Mouse (Mus musculus) MEL (cell line): Measurements from ENCODE around the gene Ppfia3. TPM values are rescaled to one million over a fixed set of nuclear protein-coding genes. Genes with fewer than 3 reads are reported as not detected.

Experiments used
- DNase-seq: peaks from one replicate; pipeline ENCODE4 v3.0.0; 2011; ENCODE audit warnings: low read depth, low spot score
- H3K27ac ChIP-seq: 2 replicates; pipeline ENCODE4 v1.5.1; 2012; ENCODE audit warnings: low read depth, mild to moderate bottlenecking, control low read depth, low read length, moderate library complexity; ENCODE audit not compliant: control insufficient read depth
- H3K27me3 ChIP-seq, 2 experiments: fragments of 150-350 bp in 1 of 2; sonication (generic) in 1 of 2; 2 replicates each; pipeline ENCODE4 v1.6.1; 2012; ENCODE audit warnings: low read length in 2 of 2, mild to moderate bottlenecking in 2 of 2, improper control_type of control experiment in 1 of 2, moderate library complexity in 1 of 2; ENCODE audit not compliant: insufficient read depth in 2 of 2, control insufficient read depth in 1 of 2
- H3K36me3 ChIP-seq, 2 experiments: 2 replicates each; pipeline ENCODE4 v1.6.1; 2012 to 2014; ENCODE audit warnings: low read length in 2 of 2, improper control_type of control experiment in 1 of 2, inconsistent platforms in 1 of 2, mild to moderate bottlenecking in 1 of 2; ENCODE audit not compliant: insufficient read depth in 2 of 2, control insufficient read depth in 1 of 2
- H3K4me1 ChIP-seq, 2 experiments: fragments of 150-350 bp in 1 of 2; sonication (generic) in 1 of 2; 2 replicates each; pipeline ENCODE4 v1.6.1; 2012; ENCODE audit warnings: low read length in 2 of 2, improper control_type of control experiment in 1 of 2, mild to moderate bottlenecking in 1 of 2; ENCODE audit not compliant: insufficient read depth in 2 of 2, control insufficient read depth in 1 of 2
- H3K4me3 ChIP-seq, 2 experiments: fragments of 150-350 bp in 1 of 2; sonication (generic) in 1 of 2; 2 replicates each; pipeline ENCODE4 v1.5.1; 2012; ENCODE audit warnings: low read depth in 2 of 2, low read length in 2 of 2, mild to moderate bottlenecking in 2 of 2, moderate library complexity in 2 of 2, control low read depth in 1 of 2, improper control_type of control experiment in 1 of 2; ENCODE audit not compliant: control insufficient read depth in 1 of 2, insufficient read depth in 1 of 2
- H3K79me2 ChIP-seq: 2 replicates; pipeline ENCODE4 v1.6.1; 2012; ENCODE audit warnings: mild to moderate bottlenecking, low read length, moderate library complexity; ENCODE audit not compliant: control insufficient read depth, poor library complexity, insufficient read depth
- H3K9ac ChIP-seq: 2 replicates; pipeline ENCODE4 v1.6.1; 2012; ENCODE audit warnings: low read depth, mild to moderate bottlenecking, control low read depth, low read length, moderate library complexity; ENCODE audit not compliant: control insufficient read depth, poor library complexity, severe bottlenecking
- H3K9me3 ChIP-seq: fragments of 150-350 bp; sonication (generic); replicated peaks from 2 replicates; pipeline ENCODE4 v1.6.1; 2012; ENCODE audit warnings: mild to moderate bottlenecking, low read length, improper control_type of control experiment, moderate library complexity; ENCODE audit not compliant: insufficient read depth
- BHLHE40 ChIP-seq: IDR thresholded peaks from 2 replicates; pipeline ENCODE4 v1.6.1; 2012; ENCODE audit warnings: low read depth, mild to moderate bottlenecking, inconsistent platforms, low read length, improper control_type of control experiment, borderline replicate concordance
- CHD1 ChIP-seq: IDR thresholded peaks from 2 replicates; pipeline ENCODE4 v1.6.1; 2012; ENCODE audit warnings: low read depth, mild to moderate bottlenecking, inconsistent platforms, low read length, improper control_type of control experiment
- CTCF ChIP-seq, 3 experiments: IDR thresholded peaks in 2 of 3; conservative IDR thresholded peaks in 1 of 3; 2 replicates each; pipeline ENCODE4 v1.5.1; 2011 to 2012; ENCODE audit warnings: low read length in 3 of 3, low read depth in 2 of 3, mild to moderate bottlenecking in 2 of 3, improper control_type of control experiment in 1 of 3, inconsistent platforms in 1 of 3, mixed read lengths in 1 of 3, moderate library complexity in 1 of 3; ENCODE audit not compliant: control insufficient read depth in 1 of 3, insufficient read depth in 1 of 3, poor library complexity in 1 of 3, severe bottlenecking in 1 of 3
- E2F4 ChIP-seq: IDR thresholded peaks from 2 replicates; pipeline ENCODE4 v1.6.1; 2011; ENCODE audit warnings: low read depth, low read length, improper control_type of control experiment, borderline replicate concordance
- ELF1 ChIP-seq: IDR thresholded peaks from 2 replicates; pipeline ENCODE4 v1.6.1; 2014; ENCODE audit warnings: low read depth, mild to moderate bottlenecking, inconsistent platforms, low read length, improper control_type of control experiment, moderate library complexity
- EP300 ChIP-seq, 2 experiments: IDR thresholded peaks; 2 replicates each; pipeline ENCODE4 v1.6.1; 2011; ENCODE audit warnings: improper control_type of control experiment in 2 of 2, low read length in 2 of 2, low read depth in 1 of 2, mild to moderate bottlenecking in 1 of 2
- ETS1 ChIP-seq: IDR thresholded peaks from 2 replicates; pipeline ENCODE4 v1.6.1; 2012; ENCODE audit warnings: low read depth, mild to moderate bottlenecking, inconsistent platforms, low read length, improper control_type of control experiment, moderate library complexity
- GABPA ChIP-seq: IDR thresholded peaks from 2 replicates; pipeline ENCODE4 v1.6.1; 2012; ENCODE audit warnings: low read depth, mild to moderate bottlenecking, inconsistent platforms, low read length, improper control_type of control experiment, moderate library complexity
- JUND ChIP-seq: IDR thresholded peaks from 2 replicates; pipeline ENCODE4 v1.6.1; 2011; ENCODE audit warnings: low read depth, mild to moderate bottlenecking, improper control_type of control experiment, low read length
- KAT2A ChIP-seq: conservative IDR thresholded peaks from 2 replicates; pipeline ENCODE4 v1.6.1; 2012; ENCODE audit warnings: low read depth, low read length, improper control_type of control experiment, inconsistent platforms
- MAFK ChIP-seq: IDR thresholded peaks from 2 replicates; pipeline ENCODE4 v1.6.1; 2011; ENCODE audit warnings: low read depth, mild to moderate bottlenecking, low read length, improper control_type of control experiment, borderline replicate concordance
- MAZ ChIP-seq: IDR thresholded peaks from 2 replicates; pipeline ENCODE4 v1.6.1; 2012; ENCODE audit warnings: low read depth, mild to moderate bottlenecking, inconsistent platforms, low read length, improper control_type of control experiment
- MXI1 ChIP-seq: IDR thresholded peaks from 2 replicates; pipeline ENCODE4 v1.6.1; 2011; ENCODE audit warnings: mild to moderate bottlenecking, low read depth, low read length, improper control_type of control experiment
- NELFE ChIP-seq: IDR thresholded peaks from 2 replicates; pipeline ENCODE4 v1.6.1; 2011; ENCODE audit warnings: low read depth, low read length, improper control_type of control experiment
- NRF1 ChIP-seq: IDR thresholded peaks from 2 replicates; pipeline ENCODE4 v1.6.1; 2014; ENCODE audit warnings: low read depth, mild to moderate bottlenecking, inconsistent platforms, low read length, improper control_type of control experiment, moderate library complexity; ENCODE audit not compliant: poor library complexity, insufficient read depth, severe bottlenecking
- POLR2A ChIP-seq, 2 experiments: IDR thresholded peaks; 2 replicates each; pipeline ENCODE4 v1.6.1; 2011 to 2012; ENCODE audit warnings: low read length in 2 of 2, mild to moderate bottlenecking in 2 of 2, control low read depth in 1 of 2, improper control_type of control experiment in 1 of 2, low read depth in 1 of 2, moderate library complexity in 1 of 2; ENCODE audit not compliant: control insufficient read depth in 1 of 2, insufficient read depth in 1 of 2, poor library complexity in 1 of 2
- RAD21 ChIP-seq: IDR thresholded peaks from 2 replicates; pipeline ENCODE4 v1.6.1; 2011; ENCODE audit warnings: mild to moderate bottlenecking, low read depth, low read length, improper control_type of control experiment
- SMC3 ChIP-seq: IDR thresholded peaks from 2 replicates; pipeline ENCODE4 v1.6.1; 2011; ENCODE audit warnings: low read depth, low read length, improper control_type of control experiment
- TBP ChIP-seq: IDR thresholded peaks from 2 replicates; pipeline ENCODE4 v1.8.0; 2011; ENCODE audit warnings: low read depth, low read length, improper control_type of control experiment
- TCF12 ChIP-seq: IDR thresholded peaks from 2 replicates; pipeline ENCODE4 v1.6.1; 2014; ENCODE audit warnings: low read depth, mild to moderate bottlenecking, inconsistent platforms, low read length, improper control_type of control experiment, moderate library complexity
- UBTF ChIP-seq: IDR thresholded peaks from 2 replicates; pipeline ENCODE4 v1.6.1; 2012; ENCODE audit warnings: low read depth, mild to moderate bottlenecking, inconsistent platforms, low read length, improper control_type of control experiment, moderate library complexity, borderline replicate concordance; ENCODE audit not compliant: insufficient read depth
- USF1 ChIP-seq: IDR thresholded peaks from 2 replicates; pipeline ENCODE4 v1.6.1; 2014; ENCODE audit warnings: low read depth, mild to moderate bottlenecking, inconsistent platforms, low read length, improper control_type of control experiment, moderate library complexity
- USF2 ChIP-seq, 2 experiments: IDR thresholded peaks; 2 replicates each; pipeline ENCODE4 v1.6.1; 2011 to 2012; ENCODE audit warnings: improper control_type of control experiment in 2 of 2, low read length in 2 of 2, borderline replicate concordance in 1 of 2, inconsistent platforms in 1 of 2, low read depth in 1 of 2, mild to moderate bottlenecking in 1 of 2; ENCODE audit not compliant: insufficient read depth in 1 of 2
- ZC3H11A ChIP-seq: IDR thresholded peaks from 2 replicates; pipeline ENCODE4 v1.6.1; 2012; ENCODE audit warnings: low read depth, mild to moderate bottlenecking, inconsistent platforms, low read length, improper control_type of control experiment
- ZNF384 ChIP-seq: IDR thresholded peaks from 2 replicates; pipeline ENCODE4 v1.6.1; 2012; ENCODE audit warnings: low read depth, mild to moderate bottlenecking, inconsistent platforms, low read length, improper control_type of control experiment
- polyA plus RNA-seq, 2 experiments: library from polyadenylated mRNA; stranded (reverse) in 1 of 2; unstranded in 1 of 2; fragments of >175 nt in 1 of 2; fragments of >200 nt in 1 of 2; gene quantifications; 2 replicates each; pipeline versions ENCODE4 v1.2.1 to v1.2.4; 2012; ENCODE audit warnings: low replicate concordance in 2 of 2, low read depth in 1 of 2; ENCODE audit not compliant: insufficient read length in 2 of 2, insufficient read depth in 1 of 2, missing spikeins in 1 of 2
- total RNA-seq: library from RNA; depleted of rRNA; stranded (reverse); fragments of 300-350 nt; gene quantifications from 2 replicates; pipeline ENCODE4 v1.2.3, GENCODE M21; 2012

Gene Ppfia3
- total and polyA plus RNA-seq, 3 experiments, result 3.4 to 5.9 TPM; not detected in 1

- H3K36me3 ChIP-seq, result peaks cover 0 to 3% of the 10 kb centered on the region in 2 experiments; a peak in 1 of 4 replicates
- 0 out of 2 replicates have a peak, but pooled peaks have one; percentile 2 for TF ChIP-seq MXI1
- TF ChIP-seq NELFE, result 0 out of 2 replicates have a peak, but pooled peaks have one; percentile 25
- no peak for TF ChIP-seq BHLHE40
- peak overlapping the region; percentile 30 to 48 for H3K4me3 ChIP-seq
- H3K79me2 ChIP-seq, result no peaks in the 10 kb centered on the region
- H3K4me1 ChIP-seq, result peaks cover 0 to 7% of the 10 kb centered on the region in 2 experiments; a peak in 2 of 4 replicates
- peak; percentile 61 for DNase-seq
- no peaks in the 10 kb centered on the region for H3K9me3 ChIP-seq
- no peaks in the 10 kb centered on the region for H3K27me3 ChIP-seq
- H3K27ac ChIP-seq, result no peak overlapping the region
- H3K9ac ChIP-seq, result peak overlapping the region; percentile 54
Measured at GRCm38 (mm10) chr7:45304869-45305268, 62.0 kb downstream of the Ppfia3 start.

DNA sequence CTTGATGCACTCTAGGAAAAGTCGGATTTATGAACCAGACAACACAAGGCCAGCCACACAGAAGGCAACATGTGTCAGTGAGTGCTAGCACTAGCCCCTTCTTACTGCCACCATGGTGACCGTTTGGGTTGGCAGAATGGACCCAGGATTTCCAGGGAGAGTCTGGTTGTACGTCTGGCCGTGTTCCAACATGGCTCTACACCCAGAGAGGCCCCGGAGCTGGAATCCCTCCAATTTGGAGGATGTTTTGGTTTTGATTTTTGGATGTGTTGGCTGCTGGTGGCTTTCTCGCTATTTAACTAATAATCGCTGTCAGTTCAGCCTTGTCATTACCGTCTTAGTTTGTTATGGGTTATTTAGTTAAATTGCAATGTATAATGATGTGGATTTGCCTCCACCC lies 64.2 kb downstream of the Ppfia3 start:
- H3K36me3 ChIP-seq, result peaks cover 0 to 3% of the 10 kb centered on the region in 2 experiments; a peak in 1 of 4 replicates
- DNase-seq, result no peak
- H3K79me2 ChIP-seq, result no peaks in the 10 kb centered on the region
- no peaks in the 10 kb centered on the region for H3K27me3 ChIP-seq
- TF ChIP-seq MAFK (no peak), UBTF (no peak), GABPA (no peak), KAT2A (no peak), USF1 (no peak), ELF1 (no peak), ZC3H11A (no peak), TBP (no peak), E2F4 (no peak), MAZ (no peak)
- peaks cover 0 to 3% of the 10 kb centered on the region in 2 experiments; a peak in 2 of 4 replicates for H3K4me1 ChIP-seq
- no peak overlapping the region for H3K4me3 ChIP-seq
- no peak overlapping the region for H3K9ac ChIP-seq
- H3K27ac ChIP-seq, result no peak overlapping the region
- H3K9me3 ChIP-seq, result no peaks in the 10 kb centered on the region

GRCm38 (mm10) chr7:45300270-45300669 lies 66.5 kb downstream of the Ppfia3 start:
- H3K4me3 ChIP-seq, result no peak overlapping the region
- H3K36me3 ChIP-seq, result no peaks in the 10 kb centered on the region
- DNase-seq, result peak; percentile 59
- H3K9me3 ChIP-seq, result no peaks in the 10 kb centered on the region
- no peak overlapping the region for H3K27ac ChIP-seq
- H3K9ac ChIP-seq, result no peak overlapping the region
- H3K79me2 ChIP-seq, result no peaks in the 10 kb centered on the region
- no peaks in the 10 kb centered on the region for H3K27me3 ChIP-seq
- no peaks in the 10 kb centered on the region for H3K4me1 ChIP-seq
- TF ChIP-seq RAD21, result peak; percentile 44
- TF ChIP-seq USF2 (IDR thresholded peaks at IDR 0.05; ENCODE audit: borderline replicate concordance in 1 of 2, insufficient read depth in 1 of 2, low read depth in 1 of 2, low read length in 2 of 2), result no peak
- TF ChIP-seq ZC3H11A, result peak; percentile 37
- TF ChIP-seq EP300 (IDR thresholded peaks at IDR 0.05; ENCODE audit: low read depth in 1 of 2, low read length in 2 of 2), result no peak
- TF ChIP-seq TCF12, result no peak
- no peak for TF ChIP-seq GABPA
- no peak for TF ChIP-seq NRF1
- no peak for TF ChIP-seq E2F4
- TF ChIP-seq CHD1, result no peak
- no peak for TF ChIP-seq JUND
- peak; percentile 46 to 71 (median 71); a peak in 5 of 6 replicates for TF ChIP-seq CTCF (IDR thresholded peaks at IDR 0.05 in 2 of 3, conservative IDR thresholded peaks at IDR 0.05 in 1 of 3; ENCODE audit: control insufficient read depth in 1 of 3, insufficient read depth in 1 of 3, low read depth in 2 of 3, low read length in 3 of 3, poor library complexity in 1 of 3, severe bottlenecking in 1 of 3)
- no peak for TF ChIP-seq MXI1
- TF ChIP-seq ELF1, result no peak
- TF ChIP-seq ETS1, result no peak
- TF ChIP-seq TBP, result no peak
- TF ChIP-seq MAZ, result no peak
- TF ChIP-seq ZNF384, result no peak
- TF ChIP-seq SMC3, result peak; percentile 65
- no peak for TF ChIP-seq POLR2A (IDR thresholded peaks at IDR 0.05; ENCODE audit: control insufficient read depth in 1 of 2, insufficient read depth in 1 of 2, low read depth in 1 of 2, low read length in 2 of 2, poor library complexity in 1 of 2)
